Mouse (Mus musculus) retina, postnatal 1 day (tissue): Measurements from ENCODE around the gene Shroom2.

ENCODE experiments used
- DNase-seq: peaks from one replicate; pipeline ENCODE4 v3.0.0-alpha.2; 2012

The Shroom2 gene

GRCm38 (mm10) chrX:152690788-152691291 is 78.4 kb downstream of the Shroom2 start:
- no peak for DNase-seq

DNA sequence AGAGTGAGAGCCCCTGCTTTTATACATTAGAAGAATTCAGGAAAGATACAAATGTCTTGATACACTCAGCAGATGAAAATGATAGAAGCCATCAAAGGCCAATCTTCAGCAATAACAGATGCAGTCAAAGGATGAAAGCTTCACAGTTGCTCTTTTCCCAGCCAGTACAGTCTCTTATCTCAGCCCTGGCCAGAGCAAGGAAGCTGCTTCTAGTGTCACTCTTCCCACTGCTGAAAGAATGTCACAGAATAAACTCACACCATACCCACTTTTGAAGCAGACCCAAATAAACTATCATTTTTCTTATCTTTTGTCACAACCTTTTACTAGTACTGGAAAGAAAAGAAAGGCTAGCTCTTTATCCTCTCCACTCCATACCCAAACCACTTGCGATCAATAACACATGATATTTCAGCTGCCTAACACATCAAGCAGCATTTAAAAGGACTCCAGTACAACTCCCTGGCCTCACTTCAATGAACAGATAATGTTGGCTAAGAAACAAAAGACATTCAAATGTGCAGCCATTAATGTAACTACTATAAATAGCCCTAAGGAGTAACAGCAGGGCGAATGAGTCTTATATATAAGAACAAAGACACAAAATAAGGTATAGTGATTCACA is 90.0 kb downstream of the Shroom2 start:
- no peak for DNase-seq

- peak; percentile 45 for DNase-seq
Measured at GRCm38 (mm10) chrX:152676357-152676756, 92.9 kb downstream of the Shroom2 start.

GRCm38 (mm10) chrX:152673431-152673830 is 95.8 kb downstream of the Shroom2 start:
- peak; percentile 4 for DNase-seq

- peak; percentile 9 for DNase-seq
Measured at GRCm38 (mm10) chrX:152657363-152658036, 111.8 kb downstream of the Shroom2 start.

DNA sequence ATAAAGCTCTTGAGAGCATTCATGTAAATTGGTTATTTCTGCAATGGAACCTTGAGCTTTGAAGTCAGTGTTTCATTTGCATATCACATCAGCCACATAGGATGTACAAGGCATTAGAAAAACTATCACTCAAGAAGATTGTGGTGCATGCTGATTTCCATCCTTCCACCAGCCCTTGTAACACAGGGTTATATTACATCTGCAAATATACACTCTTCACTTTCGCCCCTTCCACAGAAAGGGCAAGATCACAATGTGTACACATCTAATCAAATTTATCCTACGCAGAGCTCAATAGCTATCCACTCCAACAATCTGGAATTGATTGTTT is 112.7 kb downstream of the Shroom2 start:
- DNase-seq = no peak

- DNase-seq = peak; percentile 80
Measured at GRCm38 (mm10) chrX:152655796-152656608, 113.3 kb downstream of the Shroom2 start.

DNA sequence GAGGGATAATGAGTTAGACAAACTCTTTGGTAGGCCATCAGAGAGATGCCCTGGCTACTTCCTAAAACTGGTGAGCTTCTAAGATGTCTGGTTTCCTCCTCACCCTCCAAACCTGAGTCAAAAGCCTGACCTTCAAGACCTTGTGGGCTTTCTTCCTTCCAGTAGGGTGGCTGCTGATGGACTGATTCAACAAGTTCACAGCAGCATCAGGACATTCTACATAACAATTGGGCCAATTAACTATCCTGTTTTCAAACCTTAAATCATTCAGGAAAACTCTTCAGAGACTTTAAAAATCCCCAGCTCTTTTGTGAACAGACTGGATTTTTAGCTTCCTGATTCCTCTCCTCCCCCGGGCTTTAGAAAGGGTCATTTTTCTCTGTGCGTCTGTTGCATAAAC is 116.6 kb downstream of the Shroom2 start:
- no peak for DNase-seq

GRCm38 (mm10) chrX:152644827-152645226 is 124.4 kb downstream of the Shroom2 start:
- DNase-seq = peak; percentile 15

GRCm38 (mm10) chrX:152643679-152644638 is 125.3 kb downstream of the Shroom2 start:
- peak; percentile 39 for DNase-seq

- no peak for DNase-seq
Measured at GRCm38 (mm10) chrX:152643201-152643600, 126.1 kb downstream of the Shroom2 start.

DNA sequence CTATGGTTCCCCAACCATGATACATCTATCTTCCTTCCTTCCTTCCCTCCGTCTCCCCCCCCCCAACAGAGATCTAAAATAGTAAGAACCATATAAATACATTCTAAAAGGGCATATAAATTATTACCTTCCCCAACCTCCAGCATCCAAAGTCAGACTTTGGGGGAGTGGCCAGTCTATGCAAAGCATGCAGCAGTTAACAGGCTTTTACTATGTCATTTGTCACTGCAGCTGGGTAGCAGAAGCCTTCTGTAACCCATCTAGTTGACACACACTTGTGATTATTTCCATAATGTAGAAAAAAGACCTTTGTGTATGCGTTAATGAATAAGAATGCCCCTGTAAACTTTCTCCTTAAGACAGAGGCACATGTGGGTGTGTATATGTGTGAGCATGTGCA is 126.6 kb downstream of the Shroom2 start:
- DNase-seq = no peak

GRCm38 (mm10) chrX:152635397-152635796 is 133.9 kb downstream of the Shroom2 start:
- no peak for DNase-seq

- no peak for DNase-seq
Measured at GRCm38 (mm10) chrX:152621407-152621806, 147.9 kb downstream of the Shroom2 start.

DNA sequence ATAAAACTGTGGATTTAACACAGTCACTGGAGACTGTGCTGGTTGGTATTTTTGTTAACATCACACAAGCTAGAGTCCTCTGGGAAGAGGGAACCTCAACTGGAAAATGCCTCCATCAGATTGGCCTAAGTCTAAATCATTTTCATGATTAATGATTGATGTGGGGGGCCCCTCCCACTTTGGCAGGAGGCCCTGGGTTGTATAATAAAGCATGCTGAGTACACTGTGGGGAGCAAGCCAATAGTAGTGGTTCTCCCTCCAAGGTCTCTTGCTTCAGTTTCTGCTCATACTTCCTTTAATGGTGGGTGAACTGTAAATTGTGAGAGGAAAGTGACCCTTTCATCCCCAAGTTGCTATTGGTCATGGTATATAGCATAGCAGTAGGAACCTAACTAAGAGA is 148.3 kb downstream of the Shroom2 start:
- DNase-seq = no peak

- DNase-seq = peak; percentile 71
Measured at GRCm38 (mm10) chrX:152618464-152618863, 150.8 kb downstream of the Shroom2 start.

DNA sequence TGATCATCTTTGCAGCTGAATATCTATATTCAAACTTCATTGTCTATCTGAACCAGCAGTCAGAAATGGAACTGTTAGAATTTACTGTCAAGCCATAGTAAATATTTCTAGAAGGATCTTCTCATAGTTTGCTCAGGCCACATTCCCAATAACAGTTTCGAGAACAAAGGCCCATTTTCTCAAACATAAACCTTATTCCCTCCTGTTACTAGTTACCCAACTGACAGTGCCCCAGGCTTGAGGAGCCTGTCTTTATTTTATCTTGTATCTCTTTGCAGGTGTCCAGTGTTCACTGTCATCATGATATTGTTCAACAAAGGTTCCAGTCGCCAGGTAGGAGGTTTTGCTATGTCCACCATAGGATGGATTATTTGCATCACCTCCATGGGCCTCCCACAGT is 206.2 kb downstream of the Shroom2 start, which contains the start of gene Cldn34a:
Cldn34a (plus strand) TSS at position 301 of the 400 bp plus-strand sequence.
- DNase-seq = no peak
